Mouse (Mus musculus): ENCODE results near the gene Ephb1. TPM values are rescaled to one million over a fixed set of nuclear protein-coding genes. Genes with fewer than 3 reads are reported as not detected.

Ephb1 gene
- polyA plus RNA-seq, 1 experiment: 2.5 TPM

DNA sequence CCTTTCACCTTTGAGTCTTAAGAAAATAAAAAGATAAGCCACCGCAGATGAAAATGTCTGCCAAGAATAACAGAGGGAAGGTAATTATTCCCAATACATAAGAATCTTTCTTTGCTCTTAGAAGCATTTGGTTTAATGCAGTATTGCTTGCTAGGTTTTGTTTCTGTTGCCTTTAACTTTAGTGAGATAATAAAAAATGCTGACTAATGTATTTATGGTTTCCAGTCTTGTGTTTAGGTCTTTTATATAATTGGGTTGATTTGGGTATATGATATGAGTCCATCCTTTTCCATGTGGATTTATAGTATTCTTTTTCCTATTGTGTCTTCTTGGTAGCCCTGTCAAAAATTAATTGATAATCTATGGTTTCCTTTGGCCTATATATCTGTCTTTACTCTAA, 456.6 kb downstream of the Ephb1 start:
- no peaks in the 10 kb centered on the region for H3K27me3 ChIP-seq (ENCODE audit: control insufficient read depth, insufficient read depth, insufficient read length)
- no peak overlapping the region for H3K4me3 ChIP-seq
- no peaks in the 10 kb centered on the region for H3K79me2 ChIP-seq (ENCODE audit: control insufficient read depth, insufficient read depth)
- H3K4me2 ChIP-seq (ENCODE audit: low read depth): no peak overlapping the region
- H3ac ChIP-seq (ENCODE audit: control insufficient read depth, insufficient read length): no peak overlapping the region
- H3K36me3 ChIP-seq (ENCODE audit: control insufficient read depth, insufficient read depth): no peaks in the 10 kb centered on the region
- TF ChIP-seq MAX (IDR thresholded peaks at IDR 0.05; ENCODE audit: low read depth): no peak
- TF ChIP-seq REST (IDR thresholded peaks at IDR 0.05; ENCODE audit: insufficient read depth, insufficient read length): no peak
- TF ChIP-seq POLR2AphosphoS2 (IDR thresholded peaks at IDR 0.05; ENCODE audit: insufficient read length, low read depth): no peak
- no peak for TF ChIP-seq TCF3 (IDR thresholded peaks at IDR 0.05; ENCODE audit: insufficient read length, low read depth)
- no peak for TF ChIP-seq CEBPB (IDR thresholded peaks at IDR 0.05; ENCODE audit: insufficient read depth, poor library complexity, severe bottlenecking)
- TF ChIP-seq E2F4 (IDR thresholded peaks at IDR 0.05; ENCODE audit: insufficient read depth): no peak
- TF ChIP-seq MYOD1 (IDR thresholded peaks at IDR 0.05; ENCODE audit: control insufficient read depth in 1 of 3, insufficient read length in 2 of 3, low read depth in 2 of 3): no peak
- no peak for TF ChIP-seq TCF12 (IDR thresholded peaks at IDR 0.05; ENCODE audit: insufficient read depth, poor library complexity, severe bottlenecking)

DNA sequence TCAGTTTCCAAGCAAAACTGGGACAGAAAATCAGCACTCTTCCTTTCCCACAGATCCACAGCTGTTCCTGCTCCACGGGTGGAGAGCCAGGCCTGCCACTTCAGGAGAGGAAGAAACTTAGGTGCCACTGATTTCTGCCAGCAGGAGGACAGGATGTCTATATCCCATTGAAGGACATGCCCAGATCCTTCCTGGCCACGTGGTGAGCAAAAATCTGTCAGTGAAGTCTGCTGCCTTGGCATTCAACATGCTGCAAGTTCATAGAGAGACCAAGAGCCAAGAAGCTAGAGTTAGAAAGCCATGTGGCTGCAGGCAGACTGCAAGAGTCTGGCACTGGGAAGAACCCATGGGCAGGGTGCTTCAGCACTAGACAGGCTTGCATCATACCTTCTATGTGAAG, 471.2 kb downstream of the Ephb1 start:
- Histone ChIP-seq H3K4me2 (ENCODE audit: low read depth) (no peak overlapping the region), H3ac (ENCODE audit: control insufficient read depth, insufficient read length) (no peak overlapping the region), H3K79me2 (ENCODE audit: control insufficient read depth, insufficient read depth) (no peaks in the 10 kb centered on the region), H3K4me3 (no peak overlapping the region), H3K36me3 (ENCODE audit: control insufficient read depth, insufficient read depth) (no peaks in the 10 kb centered on the region), H3K27me3 (ENCODE audit: control insufficient read depth, insufficient read depth, insufficient read length) (no peaks in the 10 kb centered on the region)
- TF ChIP-seq REST (IDR thresholded peaks at IDR 0.05; ENCODE audit: insufficient read depth, insufficient read length): no peak
- no peak for TF ChIP-seq SRF (IDR thresholded peaks at IDR 0.05; ENCODE audit: control insufficient read depth, insufficient read length, low read depth)
- TF ChIP-seq USF1 (IDR thresholded peaks at IDR 0.05; ENCODE audit: low read depth): no peak
- TF ChIP-seq TCF3 (IDR thresholded peaks at IDR 0.05; ENCODE audit: insufficient read length, low read depth): no peak
- no peak for TF ChIP-seq MAX (IDR thresholded peaks at IDR 0.05; ENCODE audit: low read depth)
- TF ChIP-seq POLR2A (IDR thresholded peaks at IDR 0.05; ENCODE audit: insufficient read length, low read depth): no peak
- TF ChIP-seq TCF12 (IDR thresholded peaks at IDR 0.05; ENCODE audit: insufficient read depth, poor library complexity, severe bottlenecking): no peak
- no peak for TF ChIP-seq MYOG (IDR thresholded peaks at IDR 0.05; ENCODE audit: control insufficient read depth in 1 of 3, insufficient read depth in 1 of 3, insufficient read length in 2 of 3, low read depth in 2 of 3)
- no peak for TF ChIP-seq POLR2AphosphoS2 (IDR thresholded peaks at IDR 0.05; ENCODE audit: insufficient read length, low read depth)
- TF ChIP-seq E2F4 (IDR thresholded peaks at IDR 0.05; ENCODE audit: insufficient read depth): no peak
- no peak for TF ChIP-seq CEBPB (IDR thresholded peaks at IDR 0.05; ENCODE audit: insufficient read depth, poor library complexity, severe bottlenecking)
- no peak for TF ChIP-seq MYOD1 (IDR thresholded peaks at IDR 0.05; ENCODE audit: control insufficient read depth in 1 of 3, insufficient read length in 2 of 3, low read depth in 2 of 3)

DNA sequence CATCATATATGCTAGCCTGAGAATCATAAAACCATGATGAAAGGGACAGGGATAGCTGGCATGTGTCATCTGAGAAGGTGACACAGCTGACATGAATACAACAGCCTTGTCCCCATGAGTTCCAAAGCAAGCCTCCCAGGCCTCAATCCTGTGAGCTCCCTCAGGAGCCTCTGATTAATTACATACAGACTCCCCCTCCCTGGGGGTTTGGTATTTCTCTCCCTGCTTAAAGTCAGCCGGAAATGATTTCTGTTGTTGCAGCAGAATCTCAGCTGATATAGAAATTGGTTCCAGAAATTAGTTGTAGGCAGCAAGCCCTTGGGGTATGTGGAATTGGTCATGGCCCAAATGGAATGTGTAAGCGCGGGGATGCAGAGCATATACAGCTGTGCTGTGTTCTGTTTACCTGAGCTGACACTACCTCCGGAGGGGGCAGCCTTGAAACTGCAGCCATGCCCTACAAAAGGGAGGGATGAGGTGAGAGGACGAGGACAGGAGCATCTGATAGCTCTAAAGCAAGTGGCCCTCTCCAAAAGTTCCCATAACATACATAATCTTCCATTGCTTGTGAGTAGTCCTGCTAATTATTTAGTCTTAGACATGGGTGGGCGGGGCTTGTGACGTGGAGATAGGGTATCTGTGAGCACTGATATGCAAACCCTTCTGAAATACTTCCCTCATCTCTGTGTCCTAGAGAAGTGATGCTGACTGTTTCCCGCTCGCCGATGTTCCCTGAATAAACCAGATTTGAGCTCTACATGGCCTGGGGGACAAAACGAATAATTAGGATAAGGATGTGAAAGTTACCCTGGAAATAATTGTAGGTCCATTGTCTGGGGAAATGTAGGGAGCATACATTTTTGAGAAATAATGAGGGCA, 477.1 kb downstream of the Ephb1 start:
- Histone ChIP-seq H3K36me3 (ENCODE audit: control insufficient read depth, insufficient read depth) (no peaks in the 10 kb centered on the region), H3K79me2 (ENCODE audit: control insufficient read depth, insufficient read depth) (no peaks in the 10 kb centered on the region), H3K4me2 (ENCODE audit: low read depth) (no peak overlapping the region), H3ac (ENCODE audit: control insufficient read depth, insufficient read length) (no peak overlapping the region), H3K4me3 (no peak overlapping the region), H3K27me3 (ENCODE audit: control insufficient read depth, insufficient read depth, insufficient read length) (no peaks in the 10 kb centered on the region)
- TF ChIP-seq POLR2AphosphoS2 (IDR thresholded peaks at IDR 0.05; ENCODE audit: insufficient read length, low read depth) (no peak), USF1 (IDR thresholded peaks at IDR 0.05; ENCODE audit: low read depth) (no peak), REST (IDR thresholded peaks at IDR 0.05; ENCODE audit: insufficient read depth, insufficient read length) (no peak), MAX (IDR thresholded peaks at IDR 0.05; ENCODE audit: low read depth) (no peak), MYOD1 (IDR thresholded peaks at IDR 0.05; ENCODE audit: control insufficient read depth in 1 of 3, insufficient read length in 2 of 3, low read depth in 2 of 3) (no peak), MYOG (IDR thresholded peaks at IDR 0.05; ENCODE audit: control insufficient read depth in 1 of 3, insufficient read depth in 1 of 3, insufficient read length in 2 of 3, low read depth in 2 of 3) (no peak), SRF (IDR thresholded peaks at IDR 0.05; ENCODE audit: control insufficient read depth, insufficient read length, low read depth) (no peak), TCF12 (IDR thresholded peaks at IDR 0.05; ENCODE audit: insufficient read depth, poor library complexity, severe bottlenecking) (no peak), E2F4 (IDR thresholded peaks at IDR 0.05; ENCODE audit: insufficient read depth) (no peak), POLR2A (IDR thresholded peaks at IDR 0.05; ENCODE audit: insufficient read length, low read depth) (no peak), CEBPB (IDR thresholded peaks at IDR 0.05; ENCODE audit: insufficient read depth, poor library complexity, severe bottlenecking) (no peak), TCF3 (IDR thresholded peaks at IDR 0.05; ENCODE audit: insufficient read length, low read depth) (no peak)

DNA sequence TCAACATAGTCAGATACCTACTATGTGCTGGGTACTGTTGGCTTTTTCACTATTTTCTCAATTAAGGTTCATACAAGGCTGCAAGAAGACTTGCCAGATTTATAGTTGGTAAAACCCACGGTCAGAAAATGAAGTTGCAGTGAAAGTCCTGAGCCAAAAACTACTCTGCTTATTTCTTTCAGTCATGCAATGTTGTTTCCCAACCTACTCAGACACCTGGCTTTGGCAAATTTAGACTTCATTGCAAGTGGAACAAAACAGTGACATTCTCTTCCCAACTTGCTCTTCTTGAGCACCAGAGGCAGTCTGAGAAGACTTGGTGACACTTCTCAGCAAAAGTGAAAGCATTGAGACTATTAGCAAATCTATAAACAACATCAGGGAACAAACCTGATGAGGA, 479.2 kb downstream of the Ephb1 start:
- Histone ChIP-seq H3ac (ENCODE audit: control insufficient read depth, insufficient read length) (no peak overlapping the region), H3K36me3 (ENCODE audit: control insufficient read depth, insufficient read depth) (no peaks in the 10 kb centered on the region), H3K79me2 (ENCODE audit: control insufficient read depth, insufficient read depth) (no peaks in the 10 kb centered on the region), H3K4me3 (no peak overlapping the region), H3K27me3 (ENCODE audit: control insufficient read depth, insufficient read depth, insufficient read length) (no peaks in the 10 kb centered on the region), H3K4me2 (ENCODE audit: low read depth) (no peak overlapping the region)
- no peak for TF ChIP-seq REST (IDR thresholded peaks at IDR 0.05; ENCODE audit: insufficient read depth, insufficient read length)
- no peak for TF ChIP-seq TCF12 (IDR thresholded peaks at IDR 0.05; ENCODE audit: insufficient read depth, poor library complexity, severe bottlenecking)
- TF ChIP-seq MYOD1 (IDR thresholded peaks at IDR 0.05; ENCODE audit: control insufficient read depth in 1 of 3, insufficient read length in 2 of 3, low read depth in 2 of 3): no peak
- no peak for TF ChIP-seq POLR2A (IDR thresholded peaks at IDR 0.05; ENCODE audit: insufficient read length, low read depth)
- TF ChIP-seq MAX (IDR thresholded peaks at IDR 0.05; ENCODE audit: low read depth): no peak
- no peak for TF ChIP-seq SRF (IDR thresholded peaks at IDR 0.05; ENCODE audit: control insufficient read depth, insufficient read length, low read depth)
- no peak for TF ChIP-seq USF1 (IDR thresholded peaks at IDR 0.05; ENCODE audit: low read depth)
- TF ChIP-seq MYOG (IDR thresholded peaks at IDR 0.05; ENCODE audit: control insufficient read depth in 1 of 3, insufficient read depth in 1 of 3, insufficient read length in 2 of 3, low read depth in 2 of 3): no peak
- TF ChIP-seq CEBPB (IDR thresholded peaks at IDR 0.05; ENCODE audit: insufficient read depth, poor library complexity, severe bottlenecking): no peak
- TF ChIP-seq TCF3 (IDR thresholded peaks at IDR 0.05; ENCODE audit: insufficient read length, low read depth): no peak
- TF ChIP-seq E2F4 (IDR thresholded peaks at IDR 0.05; ENCODE audit: insufficient read depth): no peak
- no peak for TF ChIP-seq POLR2AphosphoS2 (IDR thresholded peaks at IDR 0.05; ENCODE audit: insufficient read length, low read depth)

Other genes starting within 250 kb of the Ephb1 start
- 0.40 TPM for gene Ky, start 151.1 kb upstream of the Ephb1 start, polyA plus RNA-seq (2012; fragmentation: generic; extraction: Trizol)

All from myocyte (in vitro differentiated cells).